Mouse (Mus musculus): ENCODE data around the gene Fmod.

- no peak for TF ChIP-seq CTCF (IDR thresholded peaks at IDR 0.05; ENCODE audit: low read depth)
- no peak for TF ChIP-seq EP300 (IDR thresholded peaks at IDR 0.05; ENCODE audit: low read depth)
These were observed 54.8 kb downstream of the Fmod start for GRCm38 (mm10) chr1:134091851-134092250.

All from liver, embryonic 14.5 days (tissue).